Mouse (Mus musculus) heart, adult 2 months (tissue): Measurements from ENCODE around the gene Gm17657. TPM values are rescaled to one million over a fixed set of nuclear protein-coding genes. Genes with fewer than 3 reads are reported as not detected.
"Not testable (repeated sequence)": the region's sequence is repeated elsewhere in the genome, so short reads cannot be mapped to it uniquely, and the experiment has no call there.

Experiments used
- DNase-seq, 2 experiments: peaks; one replicate each; pipeline ENCODE4 v3.0.0; 2021
- H3K27ac ChIP-seq: fragments of 200-600 bp; 2 replicates; pipeline ENCODE4 v1.8.1; 2022
- H3K27me3 ChIP-seq: fragments of 200-500 bp; 2 replicates; pipeline ENCODE4 v1.6.1; 2012; ENCODE audit warnings: mild to moderate bottlenecking, low read length, inconsistent platforms, mixed read lengths; ENCODE audit not compliant: control insufficient read depth, insufficient read depth
- H3K36me3 ChIP-seq: fragments of 200-500 bp; 2 replicates; pipeline ENCODE4 v1.6.1; 2012; ENCODE audit warnings: low read length, inconsistent platforms; ENCODE audit not compliant: control insufficient read depth, insufficient read depth
- H3K4me1 ChIP-seq: fragments of 200-500 bp; 2 replicates; pipeline ENCODE4 v1.6.1; 2011; ENCODE audit warnings: low read length; ENCODE audit not compliant: control insufficient read depth, insufficient read depth
- H3K4me3 ChIP-seq: fragments of 200-600 bp; 2 replicates; pipeline ENCODE4 v1.8.1; 2022
- H3K79me2 ChIP-seq: fragments of 200-500 bp; replicated peaks from 2 replicates; pipeline ENCODE4 v1.6.1; 2012; ENCODE audit warnings: mild to moderate bottlenecking, inconsistent platforms, low read length, moderate library complexity, mixed read lengths; ENCODE audit not compliant: control insufficient read depth, insufficient read depth
- H3K9ac ChIP-seq: fragments of 200-500 bp; 2 replicates; pipeline ENCODE4 v1.6.1; 2012; ENCODE audit warnings: low read depth, mild to moderate bottlenecking, control low read depth, inconsistent platforms, low read length, mixed read lengths
- CTCF ChIP-seq: fragments of 200-600 bp; IDR thresholded peaks from 2 replicates; pipeline ENCODE4 v1.8.1; 2022; ENCODE audit warnings: antibody characterized with exemption, mild to moderate bottlenecking, moderate library complexity
- EP300 ChIP-seq: fragments of 200-500 bp; IDR thresholded peaks from 2 replicates; pipeline ENCODE4 v1.6.1; 2011; ENCODE audit warnings: low read depth, low read length, control low read depth; ENCODE audit not compliant: insufficient read depth
- POLR2A ChIP-seq: fragments of 200-500 bp; IDR thresholded peaks from 2 replicates; pipeline ENCODE4 v1.6.1; 2011; ENCODE audit warnings: mild to moderate bottlenecking, low read depth, low read length, control low read depth; ENCODE audit not compliant: insufficient read depth
- WGBS: fragments of 180-500 bp; shearing (Covaris S2); methylation state at CpG from one replicate; pipeline ENCODE4 v1.1.7; 2018; 5-methylcytosine and 5-hydroxymethylcytosine counted together
- intact Hi-C: fragments of 180-260 bp; cut with DNase I; formaldehyde crosslinking; loops from one replicate; pipeline ENCODE4 v1.15.1; 2025
- polyA plus RNA-seq: library from polyadenylated mRNA; depleted of rRNA; stranded (reverse); fragments of >200 nt; gene quantifications from 2 replicates; pipeline ENCODE4 v1.2.3, GENCODE M21; 2012
- total RNA-seq, 2 experiments: library from RNA; stranded (reverse); gene quantifications; 2 replicates each; pipeline ENCODE4 v1.2.3; 2021

Gm17657 gene
- total and polyA plus RNA-seq, 3 experiments: not detected

DNA sequence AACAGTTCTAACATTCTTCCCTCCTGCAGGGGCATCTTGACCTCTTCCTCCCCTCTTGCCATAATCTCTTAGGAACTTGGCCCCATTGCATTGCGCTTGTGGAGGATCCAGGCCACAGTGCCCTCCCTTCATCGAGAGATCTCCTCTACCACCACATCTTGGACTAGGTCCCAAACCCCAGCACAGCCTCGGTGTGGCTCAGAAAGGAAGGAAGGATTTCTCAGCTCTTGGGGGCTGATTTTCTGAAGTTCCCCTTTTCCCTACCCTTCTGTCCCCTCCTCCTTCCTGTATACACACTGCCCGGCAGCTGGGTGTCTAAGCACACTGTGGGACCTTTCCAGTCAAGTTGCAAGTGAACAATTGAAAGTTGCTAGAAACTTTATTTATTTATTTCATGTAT is 51.4 kb downstream of the Gm17657 start:
- Histone ChIP-seq H3K36me3 (peaks cover 11% of the 10 kb centered on the region), H3K4me3 (no peak overlapping the region), H3K27me3 (no peaks in the 10 kb centered on the region), H3K27ac (no peak overlapping the region), H3K4me1 (peaks cover 8% of the 10 kb centered on the region), H3K9ac (no peak overlapping the region), H3K79me2 (no peaks in the 10 kb centered on the region)
- intact Hi-C loops: no loop called here
- TF ChIP-seq CTCF: no peak
- TF ChIP-seq POLR2A: no peak
- TF ChIP-seq EP300: no peak
- WGBS: 18% methylated on average over 4 of the region's 4 CpGs
- DNase-seq: peak; percentile 35 to 61

DNA sequence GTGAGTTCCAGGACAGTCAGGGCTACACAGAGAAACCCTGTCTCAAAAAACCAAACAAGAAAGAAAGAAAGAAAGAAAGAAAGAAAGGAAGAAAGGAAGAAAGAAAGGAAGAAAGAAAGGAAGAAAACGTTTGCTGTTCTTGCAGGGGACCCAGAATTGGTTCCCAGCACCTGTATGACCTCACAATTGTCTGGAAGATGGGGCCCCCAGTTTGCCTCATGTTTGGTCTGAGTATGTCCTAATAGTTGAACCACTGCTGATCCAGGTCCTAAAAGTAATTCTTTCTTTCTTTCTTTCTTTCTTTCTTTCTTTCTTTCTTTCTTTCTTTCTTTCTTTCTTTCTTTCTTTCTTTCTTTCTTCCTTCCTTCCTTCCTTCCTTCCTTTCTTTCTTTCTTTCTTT is 52.0 kb downstream of the Gm17657 start:
- H3K4me3 ChIP-seq, intact Hi-C loops, H3K9ac ChIP-seq, H3K4me1 ChIP-seq, H3K79me2 ChIP-seq, DNase-seq, H3K27me3 ChIP-seq, H3K27ac ChIP-seq: not testable (repeated sequence)
- WGBS: 61% methylated on average over 1 of the region's 1 CpGs
- H3K36me3 ChIP-seq: peaks cover 12% of the 10 kb centered on the region

DNA sequence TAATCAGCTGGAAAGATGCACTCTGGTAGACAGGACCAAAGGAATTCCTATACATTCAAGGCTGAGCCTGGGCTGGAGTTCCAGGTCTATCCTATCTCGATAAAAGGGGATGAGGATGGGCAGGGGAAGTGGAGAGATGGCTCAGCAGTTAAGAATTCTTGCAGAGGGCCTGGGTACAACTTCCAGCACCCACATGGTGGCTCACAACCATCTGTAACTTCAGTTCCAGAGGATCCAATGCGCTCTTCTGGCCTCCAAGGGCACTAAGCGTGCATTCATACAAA is 52.4 kb downstream of the Gm17657 start:
- DNase-seq: no peak
- no peak overlapping the region for H3K4me3 ChIP-seq
- H3K36me3 ChIP-seq: peaks cover 12% of the 10 kb centered on the region
- no peak overlapping the region for H3K27ac ChIP-seq
- no peak overlapping the region for H3K9ac ChIP-seq
- peaks cover 6% of the 10 kb centered on the region for H3K4me1 ChIP-seq
- WGBS: 93% methylated on average over 3 of the region's 3 CpGs
- H3K27me3 ChIP-seq: no peaks in the 10 kb centered on the region
- H3K79me2 ChIP-seq: no peaks in the 10 kb centered on the region
- intact Hi-C loops: no loop called here
- no peak for TF ChIP-seq CTCF
- no peak for TF ChIP-seq EP300
- TF ChIP-seq POLR2A: no peak

DNA sequence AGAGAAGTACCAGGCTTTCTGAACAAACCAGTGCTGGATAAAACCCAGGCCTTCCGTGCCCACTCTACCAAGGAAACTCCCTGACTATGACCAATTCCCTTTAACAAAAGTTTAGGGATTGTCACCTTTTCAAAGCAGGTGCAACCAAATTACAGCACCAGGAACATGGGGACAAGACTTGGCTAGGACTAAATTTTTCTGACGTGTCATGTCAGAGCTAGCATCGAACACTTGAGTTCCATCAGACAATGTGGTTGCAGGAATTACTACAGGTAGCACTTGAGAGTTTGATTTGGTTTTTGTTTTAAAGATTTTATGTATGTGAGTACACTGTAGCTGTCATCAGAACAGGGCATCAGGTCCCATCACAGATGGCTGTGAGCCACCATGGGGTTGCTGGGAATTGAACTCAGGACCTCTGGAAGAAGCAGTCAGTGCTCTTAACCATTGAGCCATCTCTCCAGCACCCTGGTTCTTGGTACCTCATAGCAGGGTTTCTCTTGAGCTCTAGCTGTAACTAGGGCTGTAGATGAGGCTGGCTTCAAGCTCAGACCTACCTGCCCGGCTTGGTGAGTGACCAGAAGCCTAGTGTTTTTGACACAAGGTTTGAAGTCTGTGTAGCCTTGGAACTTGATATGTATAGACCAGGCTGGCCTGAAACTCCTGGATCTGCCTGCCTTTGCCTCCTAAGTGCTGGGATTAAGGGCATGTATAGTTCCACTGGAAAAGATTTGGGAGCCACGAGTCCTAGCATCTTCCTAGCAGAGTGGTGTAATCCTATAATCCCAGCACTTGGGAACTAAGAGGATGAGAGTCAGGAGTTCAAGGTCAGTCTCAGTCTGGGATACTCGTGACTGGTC is 53.0 kb downstream of the Gm17657 start:
- Histone ChIP-seq H3K4me1 (peaks cover 6% of the 10 kb centered on the region), H3K79me2 (0 out of 2 replicates have a peak, but pooled peaks cover under 1% of the 10 kb centered on the region), H3K36me3 (peaks cover 12% of the 10 kb centered on the region), H3K4me3 (no peak overlapping the region), H3K27me3 (no peaks in the 10 kb centered on the region), H3K9ac (no peak overlapping the region), H3K27ac (no peak overlapping the region)
- 79% methylated on average over 6 of the region's 6 CpGs for WGBS
- intact Hi-C loops: no loop called here
- TF ChIP-seq CTCF (no peak), EP300 (no peak)
- DNase-seq: no peak

DNA sequence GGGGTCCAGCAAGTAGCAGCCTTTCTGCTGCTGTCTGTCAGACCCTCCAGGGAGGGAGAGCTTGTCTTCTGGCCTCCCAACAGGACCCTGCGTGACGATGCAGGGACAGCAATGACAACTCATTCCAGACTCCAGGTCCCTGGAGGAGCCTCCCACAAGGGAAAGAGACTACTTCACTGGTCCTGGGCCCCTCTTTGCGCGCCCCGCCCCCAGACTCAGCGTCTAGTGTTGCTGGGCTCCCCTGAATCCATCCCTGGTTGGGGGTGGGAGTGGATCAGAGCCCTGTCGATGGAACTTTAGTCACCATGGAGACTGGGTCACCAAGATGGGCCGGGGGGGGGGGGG is 54.7 kb downstream of the Gm17657 start:
- Histone ChIP-seq H3K27ac (no peak overlapping the region), H3K79me2 (peaks cover 8% of the 10 kb centered on the region; the same call in 1 of the 2 replicates), H3K36me3 (peaks cover 12% of the 10 kb centered on the region), H3K4me1 (peaks cover 6% of the 10 kb centered on the region), H3K27me3 (no peaks in the 10 kb centered on the region), H3K4me3 (no peak overlapping the region), H3K9ac (no peak overlapping the region)
- DNase-seq: no peak
- WGBS: 60% methylated on average over 8 of the region's 8 CpGs
- intact Hi-C loops: loop anchor here (5.0 kb wide), 1 partner anchor 227 kb away; the partner anchor contains the start of gene BC004004
- TF ChIP-seq CTCF (no peak), POLR2A (no peak), EP300 (no peak)

DNA sequence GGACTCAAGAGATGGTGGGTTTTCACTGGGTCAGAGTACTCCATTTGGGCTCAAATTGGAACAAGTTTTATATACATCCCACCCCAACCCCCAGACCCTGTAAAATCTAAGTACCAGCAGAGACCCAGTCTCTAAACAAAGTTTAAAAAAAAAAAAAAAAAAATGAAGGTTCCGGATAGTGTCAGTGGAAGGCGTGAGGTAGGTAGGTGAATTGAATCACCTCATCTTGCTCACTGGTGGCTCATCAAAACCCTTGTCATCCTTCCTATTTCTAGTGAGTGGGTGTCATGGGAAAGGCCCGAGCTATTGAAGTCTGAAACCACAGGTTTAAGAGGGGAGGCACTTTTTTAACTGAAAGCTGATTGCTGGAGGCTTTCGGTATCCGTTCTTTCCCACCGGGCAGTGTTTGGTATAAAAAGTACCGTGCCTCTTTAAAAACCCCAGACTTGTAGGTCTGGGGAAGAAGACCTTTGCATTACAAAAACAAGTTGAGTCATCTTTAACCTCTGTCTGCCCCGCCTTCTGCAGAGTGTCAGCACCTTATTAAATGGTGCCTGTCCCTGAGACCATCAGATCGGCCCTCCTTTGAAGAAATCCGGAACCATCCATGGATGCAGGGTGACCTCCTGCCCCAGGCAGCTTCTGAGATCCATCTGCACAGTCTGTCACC is 55.2 kb downstream of the Gm17657 start:
- Histone ChIP-seq H3K27me3 (no peaks in the 10 kb centered on the region), H3K9ac (no peak overlapping the region), H3K36me3 (peaks cover 12% of the 10 kb centered on the region), H3K27ac (no peak overlapping the region), H3K4me3 (no peak overlapping the region), H3K79me2 (peaks cover 8% of the 10 kb centered on the region; the same call in 1 of the 2 replicates), H3K4me1 (peaks cover 7% of the 10 kb centered on the region)
- WGBS: 78% methylated on average over 10 of the region's 10 CpGs
- intact Hi-C loops: loop anchor here (5.0 kb wide), 1 partner anchor 227 kb away; the partner anchor contains the start of gene BC004004
- DNase-seq: no peak
- no peak for TF ChIP-seq CTCF
- no peak for TF ChIP-seq EP300
- TF ChIP-seq POLR2A: no peak
